Mouse (Mus musculus): Measurements from ENCODE around the gene Col6a6. TPM values are rescaled to one million over a fixed set of nuclear protein-coding genes. Genes with fewer than 3 reads are reported as not detected.
"Not testable (repeated sequence)": the region's sequence is repeated elsewhere in the genome, so short reads cannot be mapped to it uniquely, and the experiment has no call there.

Col6a6 gene
- total RNA-seq, 2 experiments from 2014 or later: 0.34 to 0.44 TPM

DNA sequence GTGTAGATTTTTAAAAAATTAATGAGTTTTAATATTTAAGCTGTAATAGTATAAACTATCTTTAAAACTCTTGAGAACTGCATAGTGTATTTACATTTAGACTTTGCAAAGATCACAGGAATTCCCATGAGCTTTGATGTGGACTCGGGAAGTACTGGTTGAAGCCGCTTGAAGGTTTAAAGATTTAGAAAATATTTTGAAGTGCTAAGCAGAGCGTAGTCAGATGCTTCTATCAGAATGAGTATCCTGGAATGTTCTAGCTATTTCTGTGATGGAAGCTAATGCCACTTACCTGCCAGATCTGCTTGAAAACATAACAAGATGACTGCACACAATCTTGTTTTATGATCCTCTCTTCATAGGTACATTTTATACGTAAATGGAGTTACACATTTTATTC is 157.0 kb downstream of the Col6a6 start:
- TF ChIP-seq CTCF (conservative IDR thresholded peaks at IDR 0.05): no peak
- H3K27ac ChIP-seq: no peak overlapping the region
- DNase-seq (ENCODE audit: low spot score in 2 of 2): no peak
- H3K4me3 ChIP-seq: no peak overlapping the region

DNA sequence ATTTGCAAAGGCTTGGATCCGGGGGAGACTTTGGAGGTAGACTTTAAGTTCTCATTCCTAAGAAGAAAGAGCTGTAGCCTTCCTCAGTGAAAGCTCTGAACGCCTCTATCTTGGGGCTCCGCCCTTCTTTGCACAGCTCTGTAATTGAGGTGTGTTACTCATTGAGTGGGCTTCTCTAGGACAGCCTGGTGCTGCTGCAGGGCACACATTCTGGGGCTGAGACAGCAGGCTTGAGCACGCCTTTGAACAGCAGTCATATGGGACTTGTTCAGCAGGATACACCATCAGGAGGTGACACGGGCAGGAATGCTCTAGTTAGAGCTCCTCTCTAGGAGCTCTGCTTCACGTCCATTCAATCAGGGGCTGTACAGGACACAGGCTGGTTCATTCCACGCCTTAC is 162.7 kb downstream of the Col6a6 start:
- no peak for DNase-seq (ENCODE audit: low spot score in 2 of 2)
- Histone ChIP-seq H3K27ac (no peak overlapping the region), H3K4me3 (no peak overlapping the region)
- no peak for TF ChIP-seq CTCF (conservative IDR thresholded peaks at IDR 0.05)

GRCm38 (mm10) chr9:105659877-105660276 is 168.1 kb downstream of the Col6a6 start:
- H3K27ac ChIP-seq: no peak overlapping the region
- DNase-seq (ENCODE audit: low spot score in 2 of 2): no peak

DNA sequence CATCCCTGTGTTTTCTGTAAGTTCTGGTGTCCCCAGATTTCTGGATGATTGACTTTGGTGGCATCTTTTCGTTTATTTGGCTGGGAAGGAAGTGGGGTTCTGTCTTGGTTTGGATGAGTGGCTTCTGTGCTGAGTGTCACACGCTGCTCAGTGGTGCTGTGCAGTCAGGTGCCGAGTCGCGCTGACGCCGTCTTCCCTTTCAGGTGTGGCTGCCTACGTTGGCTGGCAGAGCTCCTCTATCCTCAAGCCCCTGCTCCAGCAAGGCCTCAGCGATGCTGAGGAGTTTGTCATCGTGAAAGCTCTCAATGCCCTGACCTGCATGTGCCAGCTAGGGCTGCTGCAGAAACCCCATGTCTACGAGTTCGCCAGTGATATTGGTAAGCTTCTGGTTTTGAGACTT is 169.7 kb downstream of the Col6a6 start:
- Histone ChIP-seq H3K4me3 (no peak overlapping the region), H3K27ac (no peak overlapping the region)
- no peak for TF ChIP-seq CTCF (conservative IDR thresholded peaks at IDR 0.05)
- DNase-seq (ENCODE audit: low spot score in 2 of 2): no peak

More at GRCm38 (mm10) chr9:105659877-105660276, 168.1 kb downstream of the Col6a6 start:
- no peak for TF ChIP-seq CTCF (conservative IDR thresholded peaks at IDR 0.05)
- H3K4me3 ChIP-seq: no peak overlapping the region

DNA sequence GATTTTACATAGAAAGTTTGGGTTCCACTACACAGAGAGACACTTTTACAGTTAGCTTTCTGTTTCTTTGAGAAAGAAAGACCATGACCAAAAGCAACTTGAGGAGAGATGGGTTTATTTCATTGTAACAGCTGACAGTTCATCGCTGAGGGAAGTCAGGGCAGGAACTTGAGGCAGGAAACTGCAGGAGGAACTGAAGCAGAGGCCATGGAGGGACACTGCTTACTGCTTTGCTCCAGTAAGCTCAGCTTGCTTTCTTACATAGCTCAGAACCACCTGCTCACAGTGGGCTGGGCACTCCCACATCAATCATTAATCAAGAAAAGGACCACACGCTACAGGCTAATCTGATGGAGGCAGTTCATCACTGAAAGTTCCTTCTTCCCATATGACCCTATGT is 171.8 kb downstream of the Col6a6 start:
- no peak for TF ChIP-seq CTCF (conservative IDR thresholded peaks at IDR 0.05)
- Histone ChIP-seq H3K4me3 (no peak overlapping the region), H3K27ac (no peak overlapping the region)
- no peak for DNase-seq (ENCODE audit: low spot score in 2 of 2)

DNA sequence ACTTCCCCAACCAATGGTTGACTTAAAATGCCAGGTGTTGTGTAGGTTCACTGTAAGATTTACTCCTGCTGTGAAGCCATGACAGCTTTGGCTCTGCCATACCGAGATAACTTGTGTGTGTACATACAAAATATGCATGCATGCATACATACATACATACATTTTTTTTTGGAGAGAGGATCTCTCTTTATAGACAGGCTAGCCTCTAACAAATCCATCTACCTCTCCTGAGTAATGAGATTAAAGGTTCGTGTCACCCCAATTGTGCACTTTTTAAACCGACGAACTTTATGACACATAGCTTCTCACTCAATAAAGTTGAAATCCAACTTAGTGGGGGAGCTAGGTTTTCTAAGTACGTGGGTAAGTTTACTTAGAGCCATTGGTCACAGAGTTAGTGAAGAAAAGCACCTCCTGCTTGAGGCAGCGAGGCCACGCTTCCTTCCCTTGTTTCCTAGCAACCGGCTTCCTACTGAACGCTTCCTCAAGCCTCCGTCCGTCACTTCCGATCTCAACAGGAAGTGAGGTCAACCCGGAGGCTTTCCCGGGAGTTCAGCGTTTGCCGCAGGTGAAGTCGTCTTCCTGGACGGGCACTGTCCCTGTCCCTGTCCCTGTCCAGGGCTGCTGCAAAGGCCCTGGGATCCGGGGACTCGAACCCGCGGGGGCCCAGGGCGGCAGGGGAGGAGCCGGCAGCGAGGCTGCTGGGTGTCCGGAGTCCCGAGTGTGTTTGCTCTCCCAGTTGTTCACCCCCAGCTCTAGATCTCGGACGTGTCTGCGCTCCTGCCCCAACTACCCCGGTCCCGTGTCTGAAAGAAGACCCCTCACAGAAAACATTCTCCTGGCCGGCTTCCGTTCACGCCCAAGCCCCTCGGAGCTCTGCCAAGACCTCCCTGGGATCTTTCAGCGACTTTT is 185.2 kb downstream of the Col6a6 start, which contains the start of gene Pik3r4:
Pik3r4 (plus strand) TSS at position 519 of the 912 bp plus-strand sequence.
- H3K4me3 ChIP-seq: peak within 1 kb of the TSS; percentile 96
- peak; percentile 84 to 90 for DNase-seq (ENCODE audit: low spot score in 2 of 2)
- TF ChIP-seq CTCF (conservative IDR thresholded peaks at IDR 0.05): no peak
- H3K27ac ChIP-seq: peak within 1 kb of the TSS; percentile 89

GRCm38 (mm10) chr9:105641377-105641776 is 186.6 kb downstream of the Col6a6 start:
- H3K27ac ChIP-seq; DNase-seq (ENCODE audit: low spot score in 2 of 2): not testable (repeated sequence)

More at GRCm38 (mm10) chr9:105641377-105641776, 186.6 kb downstream of the Col6a6 start:
- not testable (repeated sequence) for H3K4me3 ChIP-seq

Other genes with a start within 250 kb of the Col6a6 start
- gene Pik3r4, start 185.2 kb downstream of the Col6a6 start, total RNA-seq (2021): 10 to 100 TPM; 46.2 to 48.4 TPM
- under 1 TPM; 0.39 to 0.64 TPM for gene Col6a5, start 132.5 kb upstream of the Col6a6 start, total RNA-seq (2021)

Measured in layer of hippocampus, adult 2 months (tissue).